Mouse (Mus musculus): Measurements from ENCODE around the gene Lexm. TPM values are rescaled to one million over a fixed set of nuclear protein-coding genes. Genes with fewer than 3 reads are reported as not detected.

The Lexm gene
- total and polyA plus RNA-seq, 3 experiments, result 0.19 to 0.21 TPM; not detected in 1

GRCm38 (mm10) chr4:106633281-106634085, 16.4 kb upstream of the Lexm start:
- H3K4me1 ChIP-seq (ENCODE audit: control insufficient read depth in 1 of 2, insufficient read depth in 2 of 2), result peaks cover 0 to 8% of the 10 kb centered on the region in 2 experiments; a peak in 2 of 4 replicates
- H3K4me2 ChIP-seq (ENCODE audit: insufficient read depth, low read depth, poor library complexity, severe bottlenecking), result no peak overlapping the region
- no peak overlapping the region for H3K27ac ChIP-seq (ENCODE audit: insufficient read depth, low read depth)
- no peak for DNase-seq (ENCODE audit: extremely low read depth)
- H3K27me3 ChIP-seq (replicated peaks), result peaks cover 71% of the 10 kb centered on the region
- dilution Hi-C loops (cut with MboI; ENCODE audit: extremely low pct_ligation_motif_present, extremely low pct_unique_long_range_greater_than_20kb, low sequenced_read_pairs), result no loop called here
- H3K36me3 ChIP-seq (replicated peaks in 1 of 2; ENCODE audit: control insufficient read depth in 1 of 2, insufficient read depth in 1 of 2, low read length in 1 of 2), result no peaks in the 10 kb centered on the region
- H3K9me3 ChIP-seq (replicated peaks; ENCODE audit: low read length), result no peaks in the 10 kb centered on the region
- no peak for TF ChIP-seq PAX5 (IDR thresholded peaks at IDR 0.05; ENCODE audit: low read length)
- TF ChIP-seq BHLHE40 (IDR thresholded peaks at IDR 0.05; ENCODE audit: low read depth, low read length), result no peak
- TF ChIP-seq ZKSCAN1 (IDR thresholded peaks at IDR 0.05; ENCODE audit: borderline replicate concordance, low read depth, low read length), result no peak
- no peak for TF ChIP-seq JUND (conservative IDR thresholded peaks at IDR 0.05; ENCODE audit: low read depth, low read length)
- TF ChIP-seq SIN3A (IDR thresholded peaks at IDR 0.05; ENCODE audit: low read length), result no peak
- no peak for TF ChIP-seq MAX (IDR thresholded peaks at IDR 0.05; ENCODE audit: low read length)
- TF ChIP-seq USF2 (conservative IDR thresholded peaks at IDR 0.05; ENCODE audit: low read depth, low read length), result no peak
- no peak for TF ChIP-seq SMC3 (IDR thresholded peaks at IDR 0.05; ENCODE audit: low read depth, low read length)
- no peak for TF ChIP-seq POLR2AphosphoS2 (IDR thresholded peaks at IDR 0.05; ENCODE audit: low read depth, low read length)
- TF ChIP-seq USF1 (IDR thresholded peaks at IDR 0.05; ENCODE audit: low read depth, low read length), result no peak
- no peak for TF ChIP-seq ZC3H11A (IDR thresholded peaks at IDR 0.05; ENCODE audit: low read depth, low read length)
- TF ChIP-seq RAD21 (IDR thresholded peaks at IDR 0.05; ENCODE audit: low read depth, low read length), result no peak
- TF ChIP-seq MAZ (IDR thresholded peaks at IDR 0.05; ENCODE audit: low read depth, low read length), result no peak
- TF ChIP-seq JUN (IDR thresholded peaks at IDR 0.05; ENCODE audit: insufficient read depth, low read depth, low read length), result no peak
- no peak for TF ChIP-seq ETS1 (conservative IDR thresholded peaks at IDR 0.05; ENCODE audit: low read depth, low read length)
- TF ChIP-seq ZMIZ1 (IDR thresholded peaks at IDR 0.05; ENCODE audit: low read depth, low read length), result no peak
- no peak for TF ChIP-seq UBTF (IDR thresholded peaks at IDR 0.05; ENCODE audit: low read depth, low read length)
- no peak for TF ChIP-seq MEF2A (IDR thresholded peaks at IDR 0.05; ENCODE audit: borderline replicate concordance, low read depth, low read length)
- TF ChIP-seq EP300 (IDR thresholded peaks at IDR 0.05; ENCODE audit: low read length), result no peak
- no peak for TF ChIP-seq IRF4 (IDR thresholded peaks at IDR 0.05; ENCODE audit: low read depth, low read length)
- in situ Hi-C loops (cut with MboI; ENCODE audit: low pct_ligation_motif_present, low pct_unique_long_range_greater_than_20kb, low sequenced_read_pairs), result loop anchor here (10.0 to 25.0 kb wide), 2 partner anchors 161 to 529 kb away; no protein-coding TSS in a partner anchor
- no peaks in the 10 kb centered on the region for H3K79me2 ChIP-seq (replicated peaks; ENCODE audit: control insufficient read depth, extremely low read depth, insufficient read depth, poor library complexity, severe bottlenecking)
- H3K9ac ChIP-seq (ENCODE audit: insufficient read depth, low read depth), result no peak overlapping the region
- no peak overlapping the region for H3K4me3 ChIP-seq (replicated peaks in 1 of 3; ENCODE audit: low read depth in 2 of 3, low read length in 2 of 3, poor library complexity in 1 of 3)
